Mouse (Mus musculus): ENCODE measurements around the gene Tmem203. TPM values are rescaled to one million over a fixed set of nuclear protein-coding genes. Genes with fewer than 3 reads are reported as not detected.

Tmem203 gene
- polyA plus RNA-seq, 1 experiment, result 48.9 TPM

GRCm38 (mm10) chr2:25262795-25263622, 7.8 kb downstream of the Tmem203 start:
- Histone ChIP-seq H3K36me3 (ENCODE audit: control insufficient read depth, insufficient read depth, low read length) (no peaks in the 10 kb centered on the region), H3K4me3 (ENCODE audit: insufficient read depth, low read depth, low read length) (peak overlapping the region; percentile 84), H3K27ac (ENCODE audit: insufficient read depth, low read depth, low read length) (peak overlapping the region; percentile 95), H3K4me1 (ENCODE audit: control insufficient read depth, insufficient read depth, low read length) (peaks cover 19% of the 10 kb centered on the region), H3K27me3 (replicated peaks; ENCODE audit: control insufficient read depth, insufficient read depth, low read length) (no peaks in the 10 kb centered on the region)
- WGBS, result under 1% methylated on average over 82 of the region's 82 CpGs
- no peak for TF ChIP-seq POLR2A (IDR thresholded peaks at IDR 0.05; ENCODE audit: low read depth, low read length)
- no peak for TF ChIP-seq CTCF (conservative IDR thresholded peaks at IDR 0.05; ENCODE audit: insufficient read depth, insufficient read length, low read depth, low read length)
- no peak for DNase-seq

GRCm38 (mm10) chr2:25263623-25264285, 8.5 kb downstream of the Tmem203 start:
- Histone ChIP-seq H3K4me1 (ENCODE audit: control insufficient read depth, insufficient read depth, low read length) (peaks cover 20% of the 10 kb centered on the region), H3K4me3 (ENCODE audit: insufficient read depth, low read depth, low read length) (peak overlapping the region; percentile 84), H3K36me3 (ENCODE audit: control insufficient read depth, insufficient read depth, low read length) (no peaks in the 10 kb centered on the region), H3K27ac (ENCODE audit: insufficient read depth, low read depth, low read length) (peak overlapping the region; percentile 95), H3K27me3 (replicated peaks; ENCODE audit: control insufficient read depth, insufficient read depth, low read length) (no peaks in the 10 kb centered on the region)
- DNase-seq, result no peak
- WGBS, result 25% methylated on average over 12 of the region's 12 CpGs
- TF ChIP-seq POLR2A (IDR thresholded peaks at IDR 0.05; ENCODE audit: low read depth, low read length) (no peak), CTCF (conservative IDR thresholded peaks at IDR 0.05; ENCODE audit: insufficient read depth, insufficient read length, low read depth, low read length) (no peak)

- peak overlapping the region; percentile 84 for H3K4me3 ChIP-seq (ENCODE audit: insufficient read depth, low read depth, low read length)
- no peak for DNase-seq
- 50% methylated on average over 5 of the region's 5 CpGs for WGBS
- TF ChIP-seq CTCF (conservative IDR thresholded peaks at IDR 0.05; ENCODE audit: insufficient read depth, insufficient read length, low read depth, low read length), result no peak
- TF ChIP-seq POLR2A (IDR thresholded peaks at IDR 0.05; ENCODE audit: low read depth, low read length), result no peak
- H3K27ac ChIP-seq (ENCODE audit: insufficient read depth, low read depth, low read length), result peak overlapping the region; percentile 95
- H3K36me3 ChIP-seq (ENCODE audit: control insufficient read depth, insufficient read depth, low read length), result no peaks in the 10 kb centered on the region
- no peaks in the 10 kb centered on the region for H3K27me3 ChIP-seq (replicated peaks; ENCODE audit: control insufficient read depth, insufficient read depth, low read length)
- H3K4me1 ChIP-seq (ENCODE audit: control insufficient read depth, insufficient read depth, low read length), result peaks cover 20% of the 10 kb centered on the region
These were observed 9.0 kb downstream of the Tmem203 start for GRCm38 (mm10) chr2:25264286-25264660.

- peaks cover 20% of the 10 kb centered on the region for H3K4me1 ChIP-seq (ENCODE audit: control insufficient read depth, insufficient read depth, low read length)
- DNase-seq, result peak; percentile 94
- peak overlapping the region; percentile 84 for H3K4me3 ChIP-seq (ENCODE audit: insufficient read depth, low read depth, low read length)
- WGBS, result 16% methylated on average over 3 of the region's 3 CpGs
- TF ChIP-seq CTCF (conservative IDR thresholded peaks at IDR 0.05; ENCODE audit: insufficient read depth, insufficient read length, low read depth, low read length) (no peak), POLR2A (IDR thresholded peaks at IDR 0.05; ENCODE audit: low read depth, low read length) (no peak)
- no peaks in the 10 kb centered on the region for H3K36me3 ChIP-seq (ENCODE audit: control insufficient read depth, insufficient read depth, low read length)
- H3K27me3 ChIP-seq (replicated peaks; ENCODE audit: control insufficient read depth, insufficient read depth, low read length), result no peaks in the 10 kb centered on the region
- H3K27ac ChIP-seq (ENCODE audit: insufficient read depth, low read depth, low read length), result peak overlapping the region; percentile 95
These were observed 9.6 kb downstream of the Tmem203 start for GRCm38 (mm10) chr2:25264851-25265250.

- 34% methylated on average over 6 of the region's 6 CpGs for WGBS
- TF ChIP-seq POLR2A (IDR thresholded peaks at IDR 0.05; ENCODE audit: low read depth, low read length) (no peak), CTCF (conservative IDR thresholded peaks at IDR 0.05; ENCODE audit: insufficient read depth, insufficient read length, low read depth, low read length) (no peak)
- Histone ChIP-seq H3K36me3 (ENCODE audit: control insufficient read depth, insufficient read depth, low read length) (no peaks in the 10 kb centered on the region), H3K4me1 (ENCODE audit: control insufficient read depth, insufficient read depth, low read length) (peaks cover 21% of the 10 kb centered on the region), H3K4me3 (ENCODE audit: insufficient read depth, low read depth, low read length) (peak overlapping the region; percentile 58), H3K27me3 (replicated peaks; ENCODE audit: control insufficient read depth, insufficient read depth, low read length) (no peaks in the 10 kb centered on the region), H3K27ac (ENCODE audit: insufficient read depth, low read depth, low read length) (peak overlapping the region; percentile 95)
- DNase-seq, result peak; percentile 66
These were observed 10.8 kb downstream of the Tmem203 start for GRCm38 (mm10) chr2:25265897-25266656.

- peak; percentile 86 for DNase-seq
- TF ChIP-seq CTCF (conservative IDR thresholded peaks at IDR 0.05; ENCODE audit: insufficient read depth, insufficient read length, low read depth, low read length) (no peak), POLR2A (IDR thresholded peaks at IDR 0.05; ENCODE audit: low read depth, low read length) (no peak)
- no peaks in the 10 kb centered on the region for H3K27me3 ChIP-seq (replicated peaks; ENCODE audit: control insufficient read depth, insufficient read depth, low read length)
- peaks cover 26% of the 10 kb centered on the region for H3K4me1 ChIP-seq (ENCODE audit: control insufficient read depth, insufficient read depth, low read length)
- no peaks in the 10 kb centered on the region for H3K36me3 ChIP-seq (ENCODE audit: control insufficient read depth, insufficient read depth, low read length)
- H3K4me3 ChIP-seq (ENCODE audit: insufficient read depth, low read depth, low read length), result peak overlapping the region; percentile 58
- 9% methylated on average over 2 of the region's 2 CpGs for WGBS
- H3K27ac ChIP-seq (ENCODE audit: insufficient read depth, low read depth, low read length), result peak overlapping the region; percentile 95
These were observed 11.5 kb downstream of the Tmem203 start for GRCm38 (mm10) chr2:25266720-25267119.

Measured in kidney, adult 2 months (tissue).